Mouse (Mus musculus): ENCODE data around the gene Uap1l1.

Uap1l1 gene

DNA sequence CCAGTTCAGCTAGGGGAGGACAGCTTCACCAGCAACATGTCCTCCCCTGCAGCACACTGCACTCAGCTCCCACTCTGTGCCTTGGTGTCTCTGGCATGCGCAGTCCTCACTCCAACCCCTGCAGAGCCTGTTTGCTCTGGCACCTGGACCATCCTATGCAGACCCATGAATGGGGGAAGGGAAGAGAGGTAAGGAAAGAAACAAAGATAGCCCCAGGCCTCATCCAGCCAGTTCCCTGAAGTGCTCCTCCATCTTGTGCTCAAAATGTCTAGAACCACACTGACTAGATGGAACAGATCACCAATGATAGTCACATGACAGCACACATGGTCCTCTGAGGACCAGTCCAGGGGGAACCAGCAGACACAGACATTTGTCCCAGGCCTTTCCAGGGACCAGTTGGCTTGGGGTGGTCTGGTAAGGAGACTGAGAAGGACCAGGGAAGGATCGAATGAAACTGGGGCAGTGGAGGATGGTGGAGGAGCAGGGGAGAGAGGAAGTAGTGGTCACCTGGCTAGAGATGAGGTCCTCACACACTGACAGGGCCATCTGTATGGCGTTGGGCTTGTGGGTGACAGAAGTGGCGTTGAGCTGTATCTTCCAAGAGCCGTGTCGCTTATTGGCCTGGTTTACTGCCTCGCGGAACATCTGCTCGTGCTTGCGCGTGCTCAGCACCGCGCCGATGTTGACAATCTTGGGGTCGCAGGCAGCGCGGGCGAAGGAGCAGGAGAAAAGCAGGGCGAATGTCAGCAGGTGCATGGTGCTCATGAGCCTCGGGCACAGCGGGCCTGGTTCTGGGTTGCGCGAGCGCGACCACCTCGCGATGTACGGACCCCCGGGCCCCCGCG is 47.1 kb downstream of the Uap1l1 start:
- DNase-seq (ENCODE audit: low read depth, low spot score) = no peak

- DNase-seq (ENCODE audit: low read depth, low spot score) = no peak
These were observed 54.0 kb downstream of the Uap1l1 start for GRCm38 (mm10) chr2:25311491-25311891.

DNA sequence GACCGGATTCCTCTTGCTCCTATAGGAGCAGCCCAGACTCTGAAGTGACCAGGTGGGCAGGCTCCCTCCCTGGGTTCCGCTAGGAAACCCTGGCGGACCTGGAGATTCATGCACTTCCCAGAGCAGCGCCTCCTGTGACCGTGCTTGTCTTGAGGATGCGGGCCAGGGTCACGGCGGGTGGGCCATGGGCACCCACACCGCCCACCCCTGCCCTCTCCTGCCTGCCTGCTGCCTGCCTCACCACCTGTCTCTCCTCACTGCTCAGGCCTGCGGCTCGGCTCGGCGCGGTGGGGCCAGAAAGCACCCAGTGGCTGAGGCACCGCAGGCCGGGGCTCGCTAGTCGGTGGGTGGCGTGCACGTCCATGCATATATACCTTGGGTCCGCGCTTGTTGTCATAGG is 54.5 kb downstream of the Uap1l1 start:
- DNase-seq (ENCODE audit: low read depth, low spot score) = no peak

DNA sequence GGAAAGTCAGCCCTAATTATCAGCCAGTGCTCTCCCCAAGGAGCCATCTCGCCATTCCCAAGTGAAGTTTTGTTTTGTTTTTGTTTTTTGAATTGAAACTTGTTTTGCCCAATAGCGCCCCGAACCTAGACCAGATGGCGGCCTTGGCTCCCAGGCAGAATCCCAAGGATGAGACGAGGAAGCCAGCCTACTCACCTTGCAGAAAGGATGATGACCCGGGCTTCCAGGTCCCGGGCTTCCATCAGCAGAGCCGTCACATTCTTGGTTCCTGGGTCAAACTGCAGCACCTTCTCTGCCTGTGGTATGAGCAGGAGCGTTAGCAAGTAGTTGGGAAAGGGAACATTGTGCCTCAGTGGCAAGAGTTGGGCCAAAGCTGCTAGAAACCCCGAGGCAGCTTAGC is 55.3 kb downstream of the Uap1l1 start:
- DNase-seq (ENCODE audit: low read depth, low spot score) = no peak

Measured in skeletal muscle tissue, adult 2 months (tissue).